Mouse (Mus musculus) kidney, postnatal 36 days (tissue): Measurements from ENCODE around the gene Ate1.
A peak's percentile ranks its signal among the peaks of the same experiment; 100 is the strongest.
"Not testable (repeated sequence)": the region's sequence is repeated elsewhere in the genome, so short reads cannot be mapped to it uniquely, and the experiment has no call there.

Experiments used
- DNase-seq, 2 experiments: peaks; one replicate each; pipeline ENCODE4 v3.0.0; 2021 to 2022; ENCODE audit warnings: mixed read lengths in 2 of 2

The Ate1 gene

GRCm38 (mm10) chr7:130390060-130390459, 130.1 kb downstream of the Ate1 start:
- not testable (repeated sequence) for DNase-seq

- DNase-seq = no peak
Observed at GRCm38 (mm10) chr7:130386308-130386707, 133.9 kb downstream of the Ate1 start.

- DNase-seq = no peak
Observed at GRCm38 (mm10) chr7:130385732-130386294, 134.4 kb downstream of the Ate1 start.

GRCm38 (mm10) chr7:130382126-130382525, 138.0 kb downstream of the Ate1 start:
- no peak for DNase-seq

GRCm38 (mm10) chr7:130381387-130381951, 138.7 kb downstream of the Ate1 start:
- DNase-seq = no peak

GRCm38 (mm10) chr7:130380769-130381355, 139.3 kb downstream of the Ate1 start:
- peak in 1 of 2 experiments; percentile 14 for DNase-seq

- DNase-seq = no peak
Observed at GRCm38 (mm10) chr7:130380367-130380766, 139.8 kb downstream of the Ate1 start.

- no peak for DNase-seq
Observed at GRCm38 (mm10) chr7:130379886-130380285, 140.3 kb downstream of the Ate1 start.

GRCm38 (mm10) chr7:130378308-130378707, 141.9 kb downstream of the Ate1 start:
- no peak for DNase-seq

GRCm38 (mm10) chr7:130374311-130374710, 145.9 kb downstream of the Ate1 start:
- DNase-seq = no peak

- no peak for DNase-seq
Observed at GRCm38 (mm10) chr7:130368827-130369641, 151.1 kb downstream of the Ate1 start.

- DNase-seq = no peak
Observed at GRCm38 (mm10) chr7:130368036-130368826, 151.9 kb downstream of the Ate1 start.

- DNase-seq = no peak
Observed at GRCm38 (mm10) chr7:130367222-130368035, 152.7 kb downstream of the Ate1 start.

- no peak for DNase-seq
Observed at GRCm38 (mm10) chr7:130365711-130366110, 154.5 kb downstream of the Ate1 start.
